Mouse (Mus musculus) heart, postnatal 0 days (tissue): Measurements from ENCODE around the gene Tbc1d4. TPM values are rescaled to one million over a fixed set of nuclear protein-coding genes. Genes with fewer than 3 reads are reported as not detected.

Experiments used
- ATAC-seq: fragments of 200-750 bp; cut with Nextera tagmentation; 2 replicates; pipeline ENCODE4 v1.8.0; 2017; ENCODE audit warnings: low read depth, moderate number of reproducible peaks, moderate library complexity; ENCODE audit not compliant: insufficient read depth
- DNase-seq: peaks from one replicate; pipeline ENCODE4 v3.0.0-alpha.2; 2016; ENCODE audit warnings: low spot score
- H3K27ac ChIP-seq: fragments of 300-500 bp; sonication (generic); 2 replicates; pipeline ENCODE4 v1.5.1; 2014; ENCODE audit warnings: low read depth, mild to moderate bottlenecking
- H3K27me3 ChIP-seq: fragments of 300-500 bp; sonication (generic); 2 replicates; pipeline ENCODE4 v1.6.1; 2014; ENCODE audit warnings: low read length, mixed read lengths; ENCODE audit not compliant: control insufficient read depth, insufficient read depth
- H3K36me3 ChIP-seq: fragments of 300-500 bp; sonication (generic); replicated peaks from 2 replicates; pipeline ENCODE4 v1.6.1; 2014; ENCODE audit warnings: low read length, mixed read lengths; ENCODE audit not compliant: control insufficient read depth, insufficient read depth
- H3K4me1 ChIP-seq: fragments of 300-500 bp; sonication (generic); 2 replicates; pipeline ENCODE4 v1.6.1; 2014; ENCODE audit warnings: antibody characterized with exemption; ENCODE audit not compliant: control insufficient read depth, insufficient read depth
- H3K4me2 ChIP-seq: fragments of 300-500 bp; sonication (generic); 2 replicates; pipeline ENCODE4 v1.6.1; 2014; ENCODE audit warnings: low read depth, mild to moderate bottlenecking, low read length, moderate library complexity
- H3K4me3 ChIP-seq: fragments of 300-500 bp; sonication (generic); 2 replicates; pipeline ENCODE4 v1.5.1; 2014; ENCODE audit warnings: low read depth, low read length
- H3K9ac ChIP-seq: fragments of 300-500 bp; sonication (generic); replicated peaks from 2 replicates; pipeline ENCODE4 v1.6.1; 2014; ENCODE audit warnings: low read depth, low read length, mixed read lengths
- H3K9me3 ChIP-seq: fragments of 300-500 bp; sonication (generic); replicated peaks from 2 replicates; pipeline ENCODE4 v1.6.1; 2016; ENCODE audit warnings: low read length; ENCODE audit not compliant: control insufficient read depth
- CTCF ChIP-seq: IDR thresholded peaks from 2 replicates; pipeline ENCODE4 v1.5.1; 2016; ENCODE audit warnings: antibody characterized with exemption, control low read depth, low read depth
- EP300 ChIP-seq: IDR thresholded peaks from 2 replicates; pipeline ENCODE4 v1.6.1; 2016; ENCODE audit warnings: antibody characterized with exemption, low read depth
- WGBS: fragments of 180-500 bp; shearing (Covaris S2); extraction: QIAGEN DNeasy Blood & Tissue Kit; methylation state at CpG from one replicate; pipeline ENCODE4 v1.1.7; 2014; 5-methylcytosine and 5-hydroxymethylcytosine counted together
- polyA plus RNA-seq: library from polyadenylated mRNA; unstranded; fragments of >200 nt; fragmentation: Nextera tagmentation; extraction: Ambion mirVana; gene quantifications from 2 replicates; pipeline ENCODE4 v1.2.1, GENCODE M21; 2015
- total RNA-seq: library from RNA; depleted of rRNA; stranded (reverse); fragments of >200 nt; gene quantifications from 2 replicates; pipeline ENCODE4 v1.2.3, GENCODE M21; 2014; ENCODE audit warnings: low replicate concordance

The Tbc1d4 gene
- total and polyA plus RNA-seq, 2 experiments from 2014 or later = 16.8 to 53.6 TPM

DNA sequence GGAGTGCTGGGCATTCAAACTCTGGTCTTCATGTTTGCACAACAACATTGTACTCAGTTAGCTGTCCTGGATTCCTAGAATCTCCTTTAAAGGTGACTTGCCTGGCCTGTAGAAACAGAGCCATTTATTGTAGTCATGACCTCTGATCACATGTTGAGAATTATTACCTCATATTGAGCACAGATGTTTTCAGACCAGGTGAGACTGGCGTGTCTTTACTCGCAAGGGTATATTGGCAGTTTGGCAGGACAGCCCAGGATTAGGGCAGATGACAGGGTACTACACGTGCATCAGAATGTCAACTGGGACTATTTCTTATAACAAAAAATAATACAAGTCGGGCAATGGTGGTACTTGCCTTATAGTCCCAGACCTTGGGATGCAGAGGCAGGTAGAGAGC is 41.6 kb upstream of the Tbc1d4 start:
- Histone ChIP-seq H3K27ac (no peak overlapping the region), H3K27me3 (no peaks in the 10 kb centered on the region)
- 72% methylated on average over 4 of the region's 4 CpGs for WGBS

DNA sequence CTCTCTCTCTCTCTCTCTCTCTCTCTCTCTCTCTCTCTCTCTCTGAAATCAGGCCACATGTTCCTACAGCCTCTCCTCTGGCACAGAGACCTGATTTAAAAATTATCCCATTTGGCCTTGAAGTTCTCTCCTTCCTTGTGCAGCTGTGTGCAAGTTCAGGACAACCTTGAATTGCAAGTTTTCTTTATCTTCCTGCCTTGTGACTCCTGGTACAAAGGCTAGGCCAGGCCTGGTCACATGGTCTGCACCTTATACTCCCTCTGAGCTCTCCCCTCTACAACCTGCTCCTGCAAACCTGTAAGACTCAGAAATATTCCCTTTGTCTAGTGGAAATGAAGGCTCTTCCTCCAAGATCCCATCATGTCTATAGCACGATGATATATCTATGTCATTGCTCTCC is 36.0 kb upstream of the Tbc1d4 start:
- no peaks in the 10 kb centered on the region for H3K36me3 ChIP-seq
- H3K27me3 ChIP-seq = no peaks in the 10 kb centered on the region
- H3K4me1 ChIP-seq = no peaks in the 10 kb centered on the region
- no peak for DNase-seq
- 69% methylated on average over 1 of the region's 1 CpGs for WGBS
- H3K9me3 ChIP-seq = no peaks in the 10 kb centered on the region
- H3K9ac ChIP-seq = no peak overlapping the region
- H3K4me3 ChIP-seq = no peak overlapping the region
- no peak overlapping the region for H3K27ac ChIP-seq
- no peak overlapping the region for H3K4me2 ChIP-seq
- ATAC-seq = no peak
- TF ChIP-seq CTCF (no peak), EP300 (no peak)

More for the DNA sequence above, 41.6 kb upstream of the Tbc1d4 start:
- Histone ChIP-seq H3K4me2 (no peak overlapping the region), H3K9me3 (no peaks in the 10 kb centered on the region), H3K36me3 (no peaks in the 10 kb centered on the region), H3K9ac (no peak overlapping the region), H3K4me1 (peaks cover 7% of the 10 kb centered on the region), H3K4me3 (no peak overlapping the region)
- TF ChIP-seq EP300 (no peak), CTCF (no peak)
- DNase-seq = no peak
- no peak for ATAC-seq

DNA sequence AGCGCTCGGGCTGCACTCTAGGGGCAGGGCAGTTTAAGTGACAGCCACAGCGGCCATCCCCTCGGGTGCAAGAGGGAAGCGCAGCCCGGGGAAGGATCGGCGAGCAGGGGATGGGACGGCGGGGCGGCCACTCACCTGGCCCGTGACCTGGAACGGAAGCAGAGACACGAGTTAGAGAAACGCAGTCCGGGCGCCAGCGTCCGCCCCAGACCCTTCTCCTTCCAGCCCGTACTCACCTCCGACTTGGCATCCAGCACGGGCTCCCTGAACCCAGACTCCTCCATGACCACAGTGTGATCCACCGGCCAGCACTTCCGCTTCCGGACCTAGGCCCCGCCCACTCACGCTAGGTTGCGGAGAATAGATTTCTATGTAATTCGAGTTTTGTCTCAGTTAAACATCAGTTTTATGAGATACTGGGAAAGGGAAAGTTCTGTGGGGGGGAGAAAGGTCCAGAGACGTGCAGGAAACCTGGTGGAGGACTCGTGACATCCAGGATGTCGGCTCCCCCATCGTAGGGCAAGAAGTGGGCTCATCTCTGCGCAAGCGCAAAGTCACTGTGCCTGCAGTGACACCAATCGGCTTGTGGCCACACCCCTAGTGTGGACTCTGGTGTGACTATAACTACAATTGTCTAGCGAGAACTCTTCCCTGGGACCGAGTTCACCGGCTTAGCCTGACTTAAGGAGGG is 31.3 kb upstream of the Tbc1d4 start, which contains the start of gene Commd6:
Gene Commd6, minus strand, starts transcription at position 534 of the 691 bp plus-strand sequence.
- WGBS = 0% methylated on average over 39 of the region's 39 CpGs
- TF ChIP-seq EP300 = no peak
- peak; percentile 12; the same call in 1 of the 2 replicates for TF ChIP-seq CTCF
- peak within 1 kb of the TSS; percentile 76 for H3K9ac ChIP-seq
- H3K27ac ChIP-seq = peak within 1 kb of the TSS; percentile 85
- 0 out of 2 replicates have a peak, but pooled peaks cover 7% of the 10 kb centered on the region for H3K4me1 ChIP-seq
- ATAC-seq (peak; percentile 98), DNase-seq (peak; percentile 95)
- peak within 1 kb of the TSS; percentile 92 for H3K4me3 ChIP-seq
- peak within 1 kb of the TSS; percentile 79 for H3K4me2 ChIP-seq
- H3K36me3 ChIP-seq = 0 out of 2 replicates have a peak, but pooled peaks cover 3% of the 10 kb centered on the region
- H3K27me3 ChIP-seq = no peaks in the 10 kb centered on the region
- no peaks in the 10 kb centered on the region for H3K9me3 ChIP-seq

DNA sequence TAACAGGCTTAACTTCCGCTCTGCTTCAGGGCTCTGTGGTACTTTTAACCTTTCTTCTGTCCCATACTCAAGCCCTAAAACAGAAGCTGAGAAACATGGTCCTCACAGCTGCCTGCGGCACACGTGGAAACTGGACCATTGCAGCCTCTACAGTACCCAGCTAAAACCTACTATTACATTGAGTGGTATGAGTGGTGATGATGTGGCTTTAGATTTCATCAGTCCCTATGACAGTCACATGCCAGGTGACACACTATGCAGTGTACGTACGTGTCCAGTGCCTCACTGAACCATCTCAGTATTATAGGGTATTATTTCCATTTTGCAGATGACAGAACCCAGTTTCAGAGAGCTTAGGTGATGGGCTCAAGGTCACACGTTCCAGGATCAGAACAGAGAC is 28.4 kb upstream of the Tbc1d4 start:
- no peak overlapping the region for H3K4me3 ChIP-seq
- H3K4me1 ChIP-seq = 0 out of 2 replicates have a peak, but pooled peaks cover 7% of the 10 kb centered on the region
- DNase-seq = no peak
- no peak overlapping the region for H3K9ac ChIP-seq
- H3K9me3 ChIP-seq = no peaks in the 10 kb centered on the region
- TF ChIP-seq CTCF = no peak
- TF ChIP-seq EP300 = no peak
- H3K27me3 ChIP-seq = no peaks in the 10 kb centered on the region
- 89% methylated on average over 6 of the region's 6 CpGs for WGBS
- H3K4me2 ChIP-seq = no peak overlapping the region
- H3K36me3 ChIP-seq = peaks cover 24% of the 10 kb centered on the region
- H3K27ac ChIP-seq = no peak overlapping the region
- ATAC-seq = no peak

DNA sequence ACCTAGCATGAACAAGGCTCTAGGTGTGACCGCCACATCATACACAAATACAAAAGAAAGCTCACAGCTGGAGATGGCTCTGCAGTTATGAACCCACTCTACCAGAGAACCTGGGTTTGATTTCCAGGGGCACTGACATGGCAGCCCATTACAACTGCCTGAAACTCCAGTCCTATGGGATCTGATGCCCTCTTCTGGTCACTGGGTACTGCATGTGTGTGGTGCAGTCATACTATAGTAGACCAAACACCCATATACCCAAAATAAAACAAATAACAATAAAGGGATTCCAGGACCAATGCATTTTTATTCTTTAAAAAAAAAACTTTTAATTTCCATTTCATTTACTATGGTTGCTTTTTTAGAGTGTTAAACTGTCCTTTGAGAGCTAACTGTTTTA is 26.8 kb upstream of the Tbc1d4 start:
- H3K9me3 ChIP-seq = no peaks in the 10 kb centered on the region
- peak; percentile 14; the same call in 1 of the 2 replicates for TF ChIP-seq CTCF
- no peak for TF ChIP-seq EP300
- no peak for ATAC-seq

DNA sequence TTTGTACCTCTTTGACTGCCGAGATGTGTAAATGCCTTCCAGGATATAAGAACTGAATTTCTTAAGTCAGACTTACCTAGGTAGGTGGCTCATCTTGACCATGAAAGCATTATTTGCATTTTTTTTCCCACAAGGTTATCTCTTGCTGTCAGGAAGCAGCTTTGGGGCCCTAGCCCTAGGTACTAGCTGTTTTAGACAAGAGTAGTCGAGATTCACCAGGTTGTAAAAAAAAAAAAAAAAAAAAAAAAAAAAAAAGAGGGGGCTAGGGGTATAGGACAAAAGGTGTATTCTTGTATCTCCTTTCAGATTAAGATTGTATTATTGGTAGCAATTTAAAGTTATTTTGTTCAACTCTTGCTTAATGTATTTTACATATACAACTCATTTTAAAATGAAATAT is 21.6 kb upstream of the Tbc1d4 start:
- no peak overlapping the region for H3K4me2 ChIP-seq
- ATAC-seq (no peak), DNase-seq (no peak)
- peaks cover 26% of the 10 kb centered on the region for H3K36me3 ChIP-seq
- TF ChIP-seq EP300 (no peak), CTCF (no peak)
- H3K4me1 ChIP-seq = no peaks in the 10 kb centered on the region
- H3K9ac ChIP-seq = no peak overlapping the region
- H3K27me3 ChIP-seq = no peaks in the 10 kb centered on the region
- no peaks in the 10 kb centered on the region for H3K9me3 ChIP-seq
- no peak overlapping the region for H3K4me3 ChIP-seq
- WGBS = 78% methylated on average over 2 of the region's 2 CpGs
- H3K27ac ChIP-seq = no peak overlapping the region

More for the DNA sequence above, 26.8 kb upstream of the Tbc1d4 start:
- Histone ChIP-seq H3K4me2 (no peak overlapping the region), H3K36me3 (peaks cover 27% of the 10 kb centered on the region), H3K27ac (no peak overlapping the region), H3K4me3 (no peak overlapping the region), H3K4me1 (0 out of 2 replicates have a peak, but pooled peaks cover 7% of the 10 kb centered on the region), H3K27me3 (no peaks in the 10 kb centered on the region), H3K9ac (no peak overlapping the region)
- no peak for DNase-seq
- WGBS = 100% methylated on average over 1 of the region's 1 CpGs
